Mouse (Mus musculus): ENCODE results near the gene Rnf114. TPM values are rescaled to one million over a fixed set of nuclear protein-coding genes. Genes with fewer than 3 reads are reported as not detected.

Gene Rnf114
- polyA plus RNA-seq, 1 experiment from 2014 or later, result 130 TPM

GRCm38 (mm10) chr2:167492713-167493636, 530 bp downstream of the Rnf114 start, which contains the start of gene Spata2:
Gene Spata2 (minus strand): TSS chr2:167492887.
- Histone ChIP-seq H3K36me3 (0 out of 2 replicates have a peak, but pooled peaks cover 4% of the 10 kb centered on the region), H3K4me3 (peak within 1 kb of the TSS; percentile 100), H3K9me3 (no peaks in the 10 kb centered on the region), H3K27ac (peak within 1 kb of the TSS; percentile 95), H3K9ac (peak within 1 kb of the TSS; percentile 98), H3K27me3 (replicated peaks) (no peaks in the 10 kb centered on the region), H3K4me2 (replicated peaks) (peak within 1 kb of the TSS; percentile 80), H3K4me1 (peaks cover 22% of the 10 kb centered on the region)
- WGBS, result 2% methylated on average over 63 of the region's 63 CpGs
- ATAC-seq (ENCODE audit: low FRiP score, low read depth), result peak; percentile 81

DNA sequence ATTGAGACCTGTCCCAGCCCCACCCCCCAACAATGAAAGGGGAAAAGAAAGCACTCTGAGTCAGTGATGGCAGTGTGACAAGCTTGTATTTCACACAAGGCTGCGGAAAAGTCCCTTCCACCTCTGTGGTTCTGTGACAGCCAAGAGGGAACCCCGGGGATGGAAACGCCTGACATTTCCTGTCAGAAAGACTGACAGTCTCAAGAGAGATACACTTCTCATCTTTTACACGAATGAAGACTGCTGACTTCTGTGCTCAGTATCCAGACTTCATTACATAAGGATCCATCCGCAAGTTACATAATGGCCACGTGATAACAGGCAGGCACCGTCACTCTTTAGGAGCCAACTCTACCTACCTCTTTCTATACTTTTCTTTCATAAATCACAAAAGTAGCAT, 4.0 kb downstream of the Rnf114 start:
- WGBS, result 87% methylated on average over 7 of the region's 7 CpGs
- no peak overlapping the region for H3K4me3 ChIP-seq
- H3K36me3 ChIP-seq, result no peaks in the 10 kb centered on the region
- ATAC-seq (ENCODE audit: low FRiP score, low read depth), result no peak
- H3K9me3 ChIP-seq, result no peaks in the 10 kb centered on the region
- H3K4me2 ChIP-seq (replicated peaks), result no peak overlapping the region
- H3K27me3 ChIP-seq (replicated peaks), result no peaks in the 10 kb centered on the region
- no peak overlapping the region for H3K27ac ChIP-seq
- H3K9ac ChIP-seq, result no peak overlapping the region
- peaks cover 13% of the 10 kb centered on the region for H3K4me1 ChIP-seq

DNA sequence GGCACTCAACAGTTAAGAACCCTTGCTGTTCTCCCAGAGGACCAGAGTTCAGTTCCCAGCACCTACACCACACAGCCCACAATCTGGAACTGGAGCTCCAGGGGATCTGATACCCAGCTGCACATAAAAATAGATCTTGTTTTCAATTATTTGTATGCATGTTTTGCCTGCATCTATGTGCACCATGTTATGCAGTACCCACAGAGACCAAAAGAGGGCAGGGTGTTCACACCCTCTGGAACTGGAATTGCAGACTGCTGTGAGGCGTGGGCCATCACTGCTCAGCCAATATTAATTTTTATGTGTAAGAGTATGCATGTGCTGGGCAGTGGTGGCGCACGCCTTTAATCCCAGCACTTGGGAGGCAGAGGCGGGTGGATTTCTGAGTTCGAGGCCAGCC, 4.8 kb downstream of the Rnf114 start:
- no peak overlapping the region for H3K4me3 ChIP-seq
- H3K9me3 ChIP-seq, result no peaks in the 10 kb centered on the region
- H3K27ac ChIP-seq, result no peak overlapping the region
- no peak overlapping the region for H3K9ac ChIP-seq
- H3K36me3 ChIP-seq, result no peaks in the 10 kb centered on the region
- ATAC-seq (ENCODE audit: low FRiP score, low read depth), result no peak
- H3K4me1 ChIP-seq, result peaks cover 6% of the 10 kb centered on the region; the same call in 1 of the 2 replicates
- 80% methylated on average over 5 of the region's 5 CpGs for WGBS
- H3K4me2 ChIP-seq (replicated peaks), result no peak overlapping the region
- no peaks in the 10 kb centered on the region for H3K27me3 ChIP-seq (replicated peaks)

GRCm38 (mm10) chr2:167502554-167503252, 10.3 kb downstream of the Rnf114 start:
- no peaks in the 10 kb centered on the region; the same call in 1 of the 2 replicates for H3K27me3 ChIP-seq (replicated peaks)
- peak overlapping the region; percentile 98 for H3K4me3 ChIP-seq
- peak overlapping the region; percentile 90 for H3K4me2 ChIP-seq (replicated peaks)
- ATAC-seq (ENCODE audit: low FRiP score, low read depth), result no peak
- no peaks in the 10 kb centered on the region for H3K9me3 ChIP-seq
- no peak overlapping the region for H3K9ac ChIP-seq
- H3K4me1 ChIP-seq, result peaks cover 31% of the 10 kb centered on the region
- 53% methylated on average over 13 of the region's 13 CpGs for WGBS
- H3K36me3 ChIP-seq, result peaks cover 12% of the 10 kb centered on the region
- H3K27ac ChIP-seq, result no peak overlapping the region

GRCm38 (mm10) chr2:167503253-167503895, 10.9 kb downstream of the Rnf114 start:
- under 1% methylated on average over 85 of the region's 85 CpGs for WGBS
- peaks cover 17% of the 10 kb centered on the region for H3K36me3 ChIP-seq
- H3K27me3 ChIP-seq (replicated peaks), result no peaks in the 10 kb centered on the region; the same call in 1 of the 2 replicates
- peaks cover 31% of the 10 kb centered on the region for H3K4me1 ChIP-seq
- peak overlapping the region; percentile 76 for H3K27ac ChIP-seq
- H3K4me2 ChIP-seq (replicated peaks), result peak overlapping the region; percentile 90
- no peaks in the 10 kb centered on the region for H3K9me3 ChIP-seq
- H3K9ac ChIP-seq, result peak overlapping the region; percentile 96
- peak; percentile 86 for ATAC-seq (ENCODE audit: low FRiP score, low read depth)
- H3K4me3 ChIP-seq, result peak overlapping the region; percentile 98

DNA sequence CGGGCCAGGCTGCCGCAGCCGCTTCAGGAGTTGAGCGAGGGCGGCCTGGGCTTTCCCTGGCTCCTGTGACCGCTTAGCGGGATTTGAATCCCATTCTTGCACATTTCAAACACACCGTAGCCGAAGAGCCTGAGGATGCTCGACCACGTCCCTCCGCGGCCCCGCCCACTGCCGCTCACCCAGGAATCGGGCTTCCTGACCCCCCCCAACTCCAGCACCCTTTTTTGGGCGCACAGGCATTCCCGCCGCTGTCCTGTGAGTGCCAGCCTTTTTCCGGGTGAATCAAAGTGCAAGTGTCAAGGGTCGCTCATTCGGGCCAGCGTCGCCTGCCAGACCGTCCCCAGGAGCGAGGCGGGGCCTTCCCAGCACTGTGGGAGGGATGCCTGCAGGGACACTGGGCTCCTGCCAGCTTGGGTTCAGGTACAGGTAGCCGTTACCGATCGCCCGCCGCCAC, 11.5 kb downstream of the Rnf114 start:
- peak overlapping the region; percentile 98 for H3K4me3 ChIP-seq
- peaks cover 31% of the 10 kb centered on the region for H3K4me1 ChIP-seq
- H3K4me2 ChIP-seq (replicated peaks), result peak overlapping the region; percentile 90
- H3K9ac ChIP-seq, result peak overlapping the region; percentile 96
- no peaks in the 10 kb centered on the region for H3K9me3 ChIP-seq
- whole genome bisulfite sequencing, result 1% methylated on average over 32 of the region's 32 CpGs
- peaks cover 23% of the 10 kb centered on the region for H3K36me3 ChIP-seq
- peak; percentile 46 for ATAC-seq (ENCODE audit: low FRiP score, low read depth)
- H3K27me3 ChIP-seq (replicated peaks), result no peaks in the 10 kb centered on the region; the same call in 1 of the 2 replicates
- H3K27ac ChIP-seq, result peak overlapping the region; percentile 76; the same call in 1 of the 2 replicates

DNA sequence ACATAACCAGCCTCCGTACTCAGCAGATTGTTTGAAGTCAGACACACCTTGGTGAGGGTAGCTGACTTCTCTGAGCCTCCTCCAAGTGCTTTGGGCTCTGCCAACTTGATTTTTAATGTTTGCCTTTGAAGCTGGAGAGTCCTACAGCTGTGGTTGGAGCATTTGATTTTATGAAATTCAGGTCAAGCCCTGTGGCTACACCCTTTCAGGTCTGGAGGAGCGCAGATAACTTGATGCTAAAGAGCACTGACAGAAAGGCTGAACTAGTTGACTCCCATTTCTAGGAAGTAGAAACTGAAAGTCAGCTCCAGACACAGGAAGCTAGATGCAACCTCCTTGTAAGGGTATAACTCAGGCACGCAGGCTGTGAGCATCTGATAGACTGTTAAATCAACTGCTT, 12.7 kb downstream of the Rnf114 start:
- Histone ChIP-seq H3K27ac (no peak overlapping the region), H3K9me3 (no peaks in the 10 kb centered on the region), H3K27me3 (replicated peaks) (no peaks in the 10 kb centered on the region; the same call in 1 of the 2 replicates), H3K4me1 (peaks cover 31% of the 10 kb centered on the region), H3K36me3 (peaks cover 33% of the 10 kb centered on the region), H3K4me3 (peak overlapping the region; percentile 98; the same call in 1 of the 2 replicates), H3K4me2 (replicated peaks) (peak overlapping the region; percentile 90), H3K9ac (0 out of 2 replicates have a peak overlapping the region, but pooled peaks have one; percentile 13)
- WGBS, result 93% methylated on average over 3 of the region's 3 CpGs
- no peak for ATAC-seq (ENCODE audit: low FRiP score, low read depth)

DNA sequence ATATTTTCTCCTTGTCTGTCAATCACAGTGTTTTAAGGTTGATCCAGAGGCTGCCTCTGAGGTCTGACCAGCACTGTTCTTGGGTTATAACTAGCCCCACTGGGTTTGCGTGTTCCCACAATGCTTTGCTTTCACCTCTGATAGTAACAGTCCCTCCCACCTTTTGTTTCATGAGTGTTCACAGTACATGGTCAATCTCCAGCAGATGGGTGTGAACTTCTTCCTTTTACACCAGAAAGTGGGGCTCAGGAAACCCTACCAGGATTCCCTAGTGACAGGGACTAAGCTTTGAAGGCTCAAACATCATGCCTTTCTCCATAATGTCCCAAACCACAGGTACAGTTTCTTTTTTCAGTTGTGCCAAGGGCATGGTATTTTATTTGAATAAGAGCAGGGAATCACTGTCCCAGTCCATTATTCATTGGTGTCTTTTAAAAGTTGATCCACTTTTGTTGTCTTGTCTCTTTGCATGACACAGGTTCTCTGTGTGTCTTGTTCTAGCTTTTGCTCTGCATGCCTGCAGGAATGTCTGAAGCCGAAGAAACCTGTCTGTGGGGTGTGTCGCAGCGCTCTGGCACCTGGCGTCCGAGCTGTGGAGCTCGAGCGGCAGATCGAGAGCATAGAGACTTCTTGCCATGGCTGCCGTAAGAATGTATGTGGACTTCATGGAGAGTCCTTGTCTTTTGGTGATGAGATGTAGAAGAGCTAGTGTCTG, 14.3 kb downstream of the Rnf114 start:
- 95% methylated on average over 10 of the region's 10 CpGs for WGBS
- no peaks in the 10 kb centered on the region for H3K9me3 ChIP-seq
- H3K4me2 ChIP-seq (replicated peaks), result no peak overlapping the region
- no peak overlapping the region for H3K27ac ChIP-seq
- ATAC-seq (ENCODE audit: low FRiP score, low read depth), result no peak
- H3K4me3 ChIP-seq, result no peak overlapping the region
- H3K36me3 ChIP-seq, result peaks cover 47% of the 10 kb centered on the region
- H3K27me3 ChIP-seq (replicated peaks), result no peaks in the 10 kb centered on the region; the same call in 1 of the 2 replicates
- H3K4me1 ChIP-seq, result peaks cover 31% of the 10 kb centered on the region
- no peak overlapping the region for H3K9ac ChIP-seq

GRCm38 (mm10) chr2:167507719-167508385, 15.4 kb downstream of the Rnf114 start:
- H3K36me3 ChIP-seq, result peaks cover 59% of the 10 kb centered on the region
- no peak overlapping the region for H3K4me3 ChIP-seq
- ATAC-seq (ENCODE audit: low FRiP score, low read depth), result no peak
- no peak overlapping the region for H3K9ac ChIP-seq
- H3K9me3 ChIP-seq, result no peaks in the 10 kb centered on the region
- WGBS, result 88% methylated on average over 3 of the region's 3 CpGs
- H3K27me3 ChIP-seq (replicated peaks), result no peaks in the 10 kb centered on the region; the same call in 1 of the 2 replicates
- H3K4me2 ChIP-seq (replicated peaks), result no peak overlapping the region
- H3K27ac ChIP-seq, result no peak overlapping the region
- H3K4me1 ChIP-seq, result peaks cover 30% of the 10 kb centered on the region

DNA sequence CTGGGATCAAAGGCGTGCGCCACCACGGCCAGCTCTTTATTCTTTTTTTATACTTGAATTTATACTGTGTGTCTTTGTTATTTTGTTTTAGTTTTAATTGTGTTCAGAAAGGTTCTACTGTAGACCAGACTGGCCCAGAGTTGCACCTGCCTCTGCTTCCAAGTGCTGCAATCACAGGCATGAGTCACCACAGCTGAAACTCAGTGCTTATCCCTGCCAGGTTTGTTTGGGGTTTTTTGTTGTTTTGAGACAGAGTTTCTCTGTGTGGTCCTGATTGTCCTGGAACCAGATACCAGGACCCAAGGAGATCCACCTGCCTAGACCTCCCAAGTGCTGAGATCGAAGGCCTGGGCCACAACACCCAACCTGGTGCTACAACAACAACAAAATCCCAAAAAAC, 16.1 kb downstream of the Rnf114 start:
- Histone ChIP-seq H3K9me3 (no peaks in the 10 kb centered on the region), H3K36me3 (peaks cover 66% of the 10 kb centered on the region), H3K9ac (no peak overlapping the region), H3K4me3 (no peak overlapping the region), H3K4me1 (peaks cover 27% of the 10 kb centered on the region), H3K4me2 (replicated peaks) (no peak overlapping the region), H3K27me3 (replicated peaks) (no peaks in the 10 kb centered on the region), H3K27ac (no peak overlapping the region)
- no peak for ATAC-seq (ENCODE audit: low FRiP score, low read depth)
- WGBS, result 98% methylated on average over 4 of the region's 4 CpGs

DNA sequence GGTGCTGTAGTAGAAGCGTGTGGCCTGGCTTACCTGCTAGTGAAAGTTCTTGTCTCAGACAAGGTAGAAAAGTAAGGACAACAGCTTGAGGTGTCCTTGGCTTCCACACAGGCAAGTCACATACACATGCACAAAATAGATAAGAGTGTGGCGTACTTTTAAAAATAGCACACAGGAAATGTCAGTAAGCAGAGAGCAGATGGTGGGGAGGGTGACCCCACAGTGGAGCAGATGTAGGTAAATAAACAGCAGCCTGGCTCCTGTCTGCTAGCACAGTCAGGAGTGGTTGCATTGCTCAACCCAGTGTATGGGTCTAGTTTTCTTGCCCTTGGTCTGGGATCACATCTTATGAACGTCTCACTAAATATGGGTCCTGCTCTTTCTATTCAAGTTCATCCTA, 18.0 kb downstream of the Rnf114 start:
- Histone ChIP-seq H3K4me1 (peaks cover 12% of the 10 kb centered on the region), H3K36me3 (peaks cover 85% of the 10 kb centered on the region), H3K27ac (no peak overlapping the region), H3K9me3 (no peaks in the 10 kb centered on the region), H3K27me3 (replicated peaks) (no peaks in the 10 kb centered on the region), H3K4me2 (replicated peaks) (no peak overlapping the region), H3K4me3 (no peak overlapping the region), H3K9ac (no peak overlapping the region)
- no peak for ATAC-seq (ENCODE audit: low FRiP score, low read depth)
- 89% methylated on average over 3 of the region's 3 CpGs for WGBS
